Mouse (Mus musculus) urinary bladder, postnatal 36 days (tissue): Measurements from ENCODE around the gene Prickle4.

Source experiments
- DNase-seq, 2 experiments: peaks; one replicate each; pipeline ENCODE4 v3.0.0; 2022; ENCODE audit warnings: low spot score in 2 of 2, mixed read lengths in 1 of 2

Gene Prickle4

DNA sequence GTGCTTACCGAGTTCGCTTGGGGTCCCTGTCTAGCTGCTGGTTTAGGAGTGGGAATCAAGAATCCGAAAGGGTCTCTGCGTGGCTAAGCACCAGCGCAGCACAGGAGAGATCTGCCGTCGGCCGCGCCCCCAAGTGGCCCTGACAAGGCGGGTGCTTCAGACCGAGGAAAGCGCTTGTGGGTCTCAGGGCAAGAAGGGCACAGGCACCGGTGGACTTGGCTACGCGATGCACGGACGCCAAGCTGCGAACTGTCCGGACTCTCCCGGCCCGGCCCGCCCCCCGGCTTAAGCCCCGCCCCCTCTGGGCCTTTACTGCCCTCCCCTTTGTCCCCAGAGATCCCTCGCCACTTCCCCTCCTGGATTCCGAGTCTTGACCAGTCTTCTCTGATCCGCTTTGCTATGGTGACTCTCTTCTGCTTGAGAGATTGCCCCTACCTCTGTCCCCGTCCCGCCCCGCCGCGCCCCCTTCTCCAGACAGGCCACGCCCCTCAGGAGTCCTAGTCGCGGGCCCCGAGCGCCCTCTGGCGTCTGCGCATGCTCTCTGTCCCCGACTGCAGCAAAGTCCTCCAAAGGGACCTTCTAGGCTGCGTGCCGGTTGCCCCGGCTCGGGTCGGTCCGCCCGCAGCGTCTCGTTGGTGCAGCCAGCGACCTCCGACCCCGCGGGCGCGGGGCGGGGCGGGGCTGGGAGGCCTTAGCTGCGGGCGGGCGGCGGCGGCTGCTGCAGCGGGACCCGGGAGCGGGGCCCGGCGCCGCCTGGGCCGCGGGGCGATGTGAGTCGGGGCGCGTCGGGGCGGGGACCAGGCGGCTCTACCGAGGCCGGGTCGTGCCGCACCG, at the start of gene Prickle4:
TSS of gene Prickle4 (minus strand) at position 234 of the 834 bp plus-strand sequence.
- peak; percentile 93 to 98 for DNase-seq

- DNase-seq: no peak
These were observed 49.5 kb upstream of the Prickle4 start for GRCm38 (mm10) chr17:47744086-47744485.

DNA sequence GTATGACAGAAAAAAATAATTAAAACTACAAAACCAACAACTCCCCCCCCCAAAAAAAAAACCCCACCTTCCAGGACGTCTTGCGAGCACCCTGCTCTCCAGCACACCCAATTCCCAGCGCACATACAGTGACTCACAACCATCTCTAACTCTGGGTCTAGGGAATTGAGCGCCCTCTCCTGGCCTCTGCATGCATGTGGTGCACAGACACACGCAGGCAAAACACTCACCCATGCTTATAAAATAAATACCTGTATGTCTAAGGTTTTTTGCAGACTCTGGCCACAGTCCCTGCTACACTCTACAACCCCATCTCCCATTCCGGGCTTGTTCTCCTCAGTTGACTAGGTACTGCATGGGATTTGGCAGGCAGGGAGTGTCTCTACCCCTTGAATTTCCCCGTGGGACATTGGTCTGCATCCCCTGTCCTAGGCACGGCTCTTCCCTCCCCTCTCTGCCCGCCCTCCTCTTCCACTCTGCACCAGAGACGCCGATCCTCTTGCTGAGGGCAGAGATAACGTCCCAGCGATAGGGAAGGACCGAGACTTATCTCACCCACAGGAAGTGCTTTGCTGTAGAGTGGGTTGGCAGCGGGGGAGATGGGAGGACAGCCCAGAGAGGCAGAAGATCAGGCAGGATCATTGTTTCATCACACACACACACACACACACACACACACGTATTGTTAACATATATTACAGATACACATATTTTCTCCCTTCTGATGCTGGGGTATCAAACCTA, 48.6 kb upstream of the Prickle4 start:
- no peak for DNase-seq

DNA sequence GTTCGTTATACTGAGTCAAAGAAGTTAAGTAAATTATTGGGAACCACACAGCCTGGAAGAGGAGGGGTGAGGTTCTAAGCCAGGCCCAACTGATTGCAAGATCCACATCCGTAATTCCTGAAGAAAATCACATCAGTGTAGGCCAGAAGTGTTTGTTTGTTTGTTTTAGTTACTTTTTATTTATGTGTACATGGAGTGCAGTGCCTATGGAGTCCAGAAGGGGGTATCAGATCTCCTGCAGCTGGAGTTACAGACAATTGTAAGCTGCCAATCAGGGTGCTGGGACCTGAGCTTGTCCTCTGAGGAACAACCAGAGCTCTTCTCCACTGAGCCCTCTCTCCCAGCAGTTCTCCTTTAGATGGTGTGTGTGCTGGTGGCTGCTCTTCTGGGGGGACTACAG, 45.6 kb upstream of the Prickle4 start:
- no peak for DNase-seq

GRCm38 (mm10) chr17:47738879-47739798, 44.6 kb upstream of the Prickle4 start:
- no peak for DNase-seq

GRCm38 (mm10) chr17:47738066-47738878, 43.7 kb upstream of the Prickle4 start:
- no peak for DNase-seq

- peak; percentile 84 to 90 for DNase-seq
These were observed 42.9 kb upstream of the Prickle4 start for GRCm38 (mm10) chr17:47737271-47738065.

DNA sequence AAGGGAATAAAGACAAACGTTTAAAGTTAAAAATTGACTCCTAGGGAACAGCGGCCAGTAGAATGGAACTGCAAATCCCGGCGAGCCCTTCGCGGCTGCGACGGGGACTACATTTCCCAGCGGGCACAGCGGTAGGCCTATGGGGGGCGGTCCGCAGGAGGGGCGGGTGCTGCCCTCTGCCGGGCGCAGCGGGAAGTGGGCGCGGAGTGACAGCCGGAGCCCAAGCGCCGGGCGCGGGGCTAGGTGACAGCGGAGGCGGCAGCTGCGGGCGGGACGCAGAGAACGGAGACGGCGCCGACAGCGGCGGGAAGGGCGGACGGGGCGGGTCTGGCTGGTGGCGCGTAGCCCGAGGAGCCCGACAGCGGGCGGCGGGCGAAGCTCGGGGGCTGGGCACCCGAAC, 42.3 kb upstream of the Prickle4 start, which contains the start of gene Tfeb:
TSS of gene Tfeb (plus strand) at position 175 of the 400 bp plus-strand sequence.
- peak; percentile 93 to 97 for DNase-seq

- no peak for DNase-seq
These were observed 41.1 kb upstream of the Prickle4 start for GRCm38 (mm10) chr17:47735553-47736100.

GRCm38 (mm10) chr17:47730633-47731575, 36.4 kb upstream of the Prickle4 start:
- DNase-seq: no peak

- no peak for DNase-seq
These were observed 32.0 kb upstream of the Prickle4 start, which contains the start of gene Pgc for GRCm38 (mm10) chr17:47726566-47726965. TSS of gene Pgc (plus strand) at chr17:47726842.

DNA sequence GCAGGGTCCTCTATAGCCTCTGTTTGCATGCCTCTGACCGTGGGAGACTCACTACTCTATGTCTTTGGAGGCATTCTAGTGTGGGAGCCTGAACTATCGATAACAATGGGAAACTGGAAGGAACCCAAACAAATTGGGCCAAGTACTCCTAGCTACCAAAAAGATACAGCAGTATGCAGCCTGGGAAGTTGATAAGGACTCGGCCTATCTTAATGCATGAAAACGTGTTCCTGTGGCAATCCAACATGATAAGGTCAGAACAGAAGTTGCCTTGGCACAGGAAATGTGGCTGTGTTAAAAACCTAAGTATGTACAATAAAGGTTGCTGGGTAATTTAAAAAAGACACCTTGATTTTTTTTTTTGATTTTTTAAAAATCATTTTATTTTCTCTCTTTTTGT, 26.6 kb upstream of the Prickle4 start:
- DNase-seq: no peak

GRCm38 (mm10) chr17:47715037-47715436, 20.5 kb upstream of the Prickle4 start:
- DNase-seq: no peak

GRCm38 (mm10) chr17:47712889-47713571, 18.5 kb upstream of the Prickle4 start:
- no peak for DNase-seq

- no peak for DNase-seq
These were observed 17.3 kb upstream of the Prickle4 start for GRCm38 (mm10) chr17:47711883-47712282.

GRCm38 (mm10) chr17:47710036-47710435, 15.5 kb upstream of the Prickle4 start:
- no peak for DNase-seq

DNA sequence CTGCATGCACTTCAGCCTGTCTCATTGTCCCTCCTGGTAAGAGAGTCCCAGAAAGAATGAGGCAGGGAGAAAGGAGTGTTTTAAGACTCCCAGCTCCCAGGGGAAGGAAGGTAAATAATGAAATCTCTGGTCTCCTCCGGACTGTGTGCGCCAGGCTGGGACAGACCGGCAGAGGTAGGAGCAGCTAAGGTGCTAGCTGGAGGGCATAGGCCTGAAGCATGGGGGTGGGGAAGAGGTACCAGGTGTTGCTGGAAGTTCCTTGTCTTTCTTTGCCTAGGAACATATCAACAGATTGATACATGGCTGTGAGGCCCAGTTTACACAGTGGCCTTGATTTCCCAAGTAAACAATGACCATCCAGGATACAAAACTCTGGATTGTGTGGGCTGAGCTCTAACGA, 14.4 kb upstream of the Prickle4 start:
- DNase-seq: no peak

DNA sequence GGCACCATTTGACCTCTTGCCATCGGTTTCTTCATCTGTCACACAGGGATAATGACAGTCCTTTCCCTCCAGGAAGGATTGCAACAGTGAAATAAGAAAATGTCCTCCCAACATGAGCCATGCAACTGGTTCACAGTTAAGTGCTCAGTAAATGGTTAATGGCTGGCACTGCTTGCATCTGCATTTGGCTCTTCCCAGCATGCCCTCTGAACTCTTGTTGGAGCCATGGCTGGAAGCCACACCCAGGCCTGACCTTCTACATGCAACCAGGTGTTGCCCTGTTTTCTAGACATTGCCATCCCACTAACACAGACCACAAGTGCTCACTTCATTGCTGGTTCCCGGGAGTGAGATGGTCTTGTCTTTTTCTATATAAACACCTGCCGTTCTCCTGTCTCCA, 13.4 kb upstream of the Prickle4 start:
- no peak for DNase-seq
